Mouse (Mus musculus) frontal cortex, postnatal 25 days (tissue): ENCODE results near the gene Ube2l6.
"Not testable (repeated sequence)": the region's sequence is repeated elsewhere in the genome, so short reads cannot be mapped to it uniquely, and the experiment has no call there.

Experiments used
- DNase-seq, 2 experiments: peaks; one replicate each; pipeline ENCODE4 v3.0.0; 2022; ENCODE audit warnings: low spot score in 2 of 2

Gene Ube2l6

DNA sequence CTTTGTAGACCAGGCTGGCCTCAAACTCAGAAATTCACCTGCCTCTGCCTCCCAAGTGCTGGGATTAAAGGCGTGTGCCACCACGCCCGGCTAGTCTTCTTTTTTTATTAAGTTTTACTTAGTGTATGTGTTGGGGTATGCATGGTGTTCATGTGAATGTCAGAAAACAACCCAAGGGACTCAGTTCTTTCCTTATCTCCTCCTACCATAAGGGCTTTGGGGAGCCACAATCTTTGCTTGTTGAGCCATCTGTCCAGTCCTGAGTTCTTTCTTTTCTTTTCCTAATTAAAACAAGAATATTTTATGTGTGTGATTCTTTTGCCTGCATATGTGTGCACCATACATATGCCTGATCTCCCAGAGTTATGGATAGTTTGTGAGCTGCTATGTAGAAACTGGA is 5.5 kb upstream of the Ube2l6 start:
- DNase-seq, result no peak

DNA sequence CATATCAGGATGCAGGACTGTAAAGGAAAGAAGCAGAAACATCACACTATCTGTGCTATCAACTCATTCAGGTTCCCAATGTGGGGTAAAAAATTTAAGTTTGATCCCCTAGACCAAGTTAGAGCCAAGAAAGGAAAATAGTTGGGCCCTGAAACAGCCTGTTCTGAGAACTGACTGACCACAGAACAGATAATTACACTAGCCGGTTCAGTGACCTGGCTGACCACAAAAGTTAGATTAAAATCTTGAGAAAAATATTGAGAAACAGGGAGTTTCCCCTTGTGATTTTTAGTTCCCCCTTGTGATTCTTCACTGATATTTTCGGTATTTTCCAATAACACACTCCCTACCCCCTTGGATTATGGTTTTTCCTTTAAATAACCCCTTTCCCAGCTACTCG is 4.8 kb upstream of the Ube2l6 start:
- no peak for DNase-seq

DNA sequence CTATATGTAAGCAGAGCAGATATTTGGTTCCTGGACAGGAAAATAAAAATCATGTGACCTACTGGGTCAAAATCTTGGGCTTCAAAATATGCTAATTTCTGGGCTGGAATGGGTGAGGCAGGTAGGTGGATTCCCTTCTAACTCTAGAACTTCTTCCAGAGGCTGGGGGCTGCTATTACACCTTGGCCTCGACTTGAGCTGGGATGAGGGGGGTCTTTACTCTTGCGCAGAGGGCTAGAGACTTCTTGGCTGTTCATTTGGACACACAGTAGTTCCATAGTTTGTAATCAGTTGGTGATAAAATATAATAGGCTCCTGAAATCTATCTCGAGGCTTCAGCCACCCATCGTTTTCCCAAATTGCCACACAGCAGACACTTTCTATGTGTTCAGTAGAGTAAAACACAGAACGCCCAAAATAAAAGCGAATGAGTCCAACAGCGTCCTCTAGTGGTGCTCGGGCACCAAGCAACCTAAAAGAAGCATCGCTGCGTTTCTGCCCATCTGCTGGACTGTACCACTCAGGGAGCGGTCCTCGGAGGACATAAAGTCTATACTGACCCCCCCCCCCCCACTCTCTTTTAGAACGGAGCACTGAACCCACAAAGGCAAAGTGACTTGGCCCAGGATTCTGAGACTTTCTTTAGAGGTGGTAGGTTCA is 665 bp upstream of the Ube2l6 start:
- DNase-seq, result peak; percentile 71 to 76

DNA sequence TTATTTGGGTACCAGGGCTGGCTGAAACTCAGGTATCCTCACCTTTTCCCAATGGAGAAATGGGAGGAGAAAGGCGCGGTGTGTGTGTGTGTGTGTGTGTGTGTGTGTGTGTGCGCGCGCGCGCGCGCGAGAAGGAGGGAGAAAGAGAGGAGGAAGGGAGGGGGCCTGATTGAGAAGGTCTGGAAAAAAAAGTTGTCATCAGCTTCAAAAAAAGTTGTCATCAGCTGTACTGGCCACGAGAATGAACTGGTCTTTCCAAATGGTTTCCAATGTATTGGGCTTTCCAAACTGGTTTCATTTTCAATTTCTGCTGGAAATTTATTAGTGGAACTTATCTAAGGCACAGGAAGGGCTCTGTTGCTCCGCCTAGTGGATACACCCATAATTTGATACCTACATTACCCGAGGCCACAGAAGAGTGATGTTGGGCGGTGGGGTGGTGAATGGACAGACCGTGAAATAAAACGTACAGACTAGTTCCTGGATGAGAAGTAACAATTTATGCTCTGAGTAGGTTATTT is 473 bp downstream of the Ube2l6 start:
- peak; percentile 17 to 47 for DNase-seq

DNA sequence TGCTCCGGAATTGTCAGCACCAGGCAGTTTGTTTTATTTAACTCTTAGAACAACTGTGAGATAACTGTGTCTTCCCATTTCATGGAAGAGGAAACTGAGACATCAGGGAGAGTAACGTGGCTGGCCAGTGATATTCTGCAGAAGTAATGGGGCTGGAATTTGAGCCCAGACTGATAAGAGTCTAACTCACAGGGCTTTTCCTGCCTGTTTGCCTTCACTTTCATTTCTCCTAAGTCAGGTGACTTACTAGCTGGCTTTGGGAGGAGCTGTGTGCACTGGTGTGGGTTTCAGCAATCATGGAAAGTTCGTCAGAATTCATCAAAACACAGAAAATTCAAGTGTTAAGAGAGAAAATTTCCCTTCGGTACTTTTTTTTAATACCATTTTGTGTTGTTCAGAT is 1.7 kb downstream of the Ube2l6 start:
- no peak for DNase-seq

DNA sequence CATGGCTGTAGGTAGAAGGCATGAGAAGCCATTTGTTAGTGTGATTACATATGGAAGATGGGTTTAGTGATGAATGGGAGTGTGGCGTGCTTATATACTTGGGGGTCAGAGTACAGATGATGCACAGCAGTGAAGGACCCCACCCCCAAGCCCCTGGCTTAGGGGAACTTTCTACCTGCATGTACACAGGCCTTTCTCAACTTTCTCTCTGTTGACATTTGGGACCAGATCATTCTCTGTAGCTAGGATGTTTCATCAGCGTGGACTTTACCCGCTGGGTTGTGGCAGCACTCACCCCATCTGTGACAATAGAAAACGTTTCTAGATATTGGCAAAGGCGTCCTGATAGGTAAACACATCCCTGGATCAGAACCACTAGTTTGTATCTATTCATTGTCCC is 2.6 kb downstream of the Ube2l6 start:
- not testable (repeated sequence) for DNase-seq

DNA sequence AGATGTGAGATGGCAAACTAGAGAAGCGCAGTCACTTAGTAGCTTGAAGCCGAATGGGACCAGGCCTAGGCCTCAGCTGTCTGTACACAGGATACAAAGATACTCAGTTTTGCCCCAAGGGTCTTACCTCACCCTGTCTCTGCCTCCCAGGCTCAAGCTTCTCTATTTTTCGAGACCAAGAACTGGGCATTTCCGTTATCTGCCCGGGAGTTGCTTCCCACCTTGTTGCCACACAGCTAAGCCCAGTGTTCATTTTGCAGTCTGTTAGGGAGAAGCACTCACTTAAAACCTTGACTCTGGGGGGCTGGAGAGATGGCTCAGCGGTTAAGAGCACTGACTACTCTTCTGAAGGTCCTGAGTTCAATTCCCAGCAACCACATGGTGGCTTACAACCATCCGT is 5.3 kb downstream of the Ube2l6 start:
- DNase-seq, result no peak

DNA sequence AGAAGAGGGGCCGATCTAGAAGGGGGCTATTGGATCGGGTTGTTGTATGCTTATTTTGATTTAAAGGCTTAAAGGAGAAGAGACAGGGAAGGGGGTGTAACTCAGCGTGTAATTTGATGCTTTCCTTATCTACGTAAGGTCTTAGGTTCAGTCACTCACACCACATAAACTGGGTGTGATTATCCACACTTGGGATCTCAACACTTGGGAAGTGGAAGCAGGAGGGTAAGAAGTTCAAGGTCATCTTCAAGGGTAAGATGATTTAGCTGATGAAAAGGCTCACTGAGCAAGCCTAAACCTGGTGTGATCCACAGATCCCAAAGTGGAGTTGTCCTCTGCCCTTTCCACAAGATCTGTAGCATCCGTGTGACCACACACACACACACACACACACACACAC is 7.9 kb downstream of the Ube2l6 start:
- no peak for DNase-seq

DNA sequence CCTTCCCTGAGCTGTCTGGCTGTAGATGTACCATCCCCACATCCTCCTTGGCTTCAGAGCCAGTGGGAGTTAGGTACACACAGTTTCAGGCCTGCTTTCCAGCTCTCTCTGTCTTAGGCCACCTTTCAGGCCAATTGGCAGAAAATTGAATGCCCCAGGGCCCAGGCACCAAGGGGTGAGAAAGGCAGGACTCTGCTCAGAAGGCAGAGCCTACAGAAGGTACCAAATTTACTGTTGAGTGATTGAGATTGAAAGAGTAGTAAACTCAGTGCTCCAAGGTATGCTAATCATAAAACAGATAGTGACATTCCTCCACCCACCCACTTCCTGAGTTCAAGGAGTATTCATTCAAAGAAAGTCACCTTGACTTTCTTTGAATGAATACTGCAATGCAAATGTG is 10.7 kb downstream of the Ube2l6 start:
- no peak for DNase-seq

DNA sequence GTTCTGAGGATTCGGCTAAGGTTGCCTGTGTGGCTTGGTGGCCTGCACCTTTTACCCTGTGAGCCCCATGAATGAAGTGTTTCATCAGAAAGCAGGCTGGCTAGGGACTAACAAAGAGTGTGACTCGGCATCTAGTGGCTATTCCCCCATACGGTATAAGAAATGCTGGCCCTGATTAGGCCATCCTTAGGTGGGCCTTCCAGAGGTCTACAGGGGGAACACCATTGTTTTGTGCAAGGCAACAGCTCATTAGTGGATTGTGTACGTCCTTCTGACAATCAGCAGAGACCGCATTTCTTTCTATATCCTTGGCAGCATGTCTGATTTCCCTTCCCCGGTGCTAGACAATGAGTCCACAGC is 11.9 kb downstream of the Ube2l6 start:
- DNase-seq, result no peak

DNA sequence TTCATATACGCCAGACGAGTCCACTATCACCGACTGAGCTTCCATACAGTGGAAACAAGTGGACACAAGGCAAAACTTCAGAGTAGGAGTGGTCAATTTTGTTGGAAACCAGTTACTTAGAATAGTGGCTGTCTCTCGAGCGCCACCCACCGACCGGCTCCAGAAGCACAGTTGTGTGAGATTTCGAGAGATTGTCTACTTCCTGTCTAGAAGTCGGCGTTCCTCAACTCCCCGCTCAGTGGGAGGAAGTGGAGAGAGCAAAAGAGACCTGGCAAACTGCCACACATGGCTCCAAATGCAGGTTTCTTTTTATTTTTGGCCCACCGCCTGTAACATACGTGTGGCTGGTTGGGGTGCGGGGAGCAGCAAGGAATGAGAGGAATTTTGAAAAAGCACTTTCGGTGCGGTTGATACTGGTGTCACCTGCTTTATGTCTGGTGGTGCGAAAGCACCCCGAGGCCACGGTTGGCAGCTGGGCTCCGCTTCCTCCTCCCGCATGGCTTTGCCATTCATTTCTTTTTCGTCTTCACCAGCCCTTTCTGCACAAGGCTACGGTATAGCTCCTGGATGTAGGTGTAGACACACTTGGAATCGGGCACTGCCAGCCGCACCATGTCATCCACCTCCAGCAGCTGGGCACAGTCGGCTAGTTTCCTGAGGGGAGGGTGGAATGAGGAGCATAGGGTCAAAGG is 12.4 kb downstream of the Ube2l6 start:
- DNase-seq, result peak; percentile 78 to 83

DNA sequence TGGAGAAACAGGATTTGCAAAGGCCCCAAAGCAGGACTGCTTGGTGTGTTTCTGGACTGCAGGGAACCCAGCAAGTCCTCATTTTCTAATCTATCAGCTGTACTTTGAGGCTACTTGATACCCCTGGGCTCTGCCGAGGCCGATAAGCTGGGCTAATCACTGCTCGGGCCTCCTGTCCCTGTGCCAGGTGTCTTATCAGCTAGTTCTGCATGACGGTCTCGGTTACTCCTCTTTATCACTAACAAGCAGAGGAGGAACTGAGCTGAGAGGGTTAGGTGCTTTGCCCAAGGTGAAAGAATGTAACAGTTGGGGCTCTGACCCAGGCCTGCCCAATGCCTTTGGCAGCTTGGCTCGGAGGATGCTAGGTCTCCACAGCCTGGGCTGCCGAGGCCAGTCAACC is 13.3 kb downstream of the Ube2l6 start:
- no peak for DNase-seq

DNA sequence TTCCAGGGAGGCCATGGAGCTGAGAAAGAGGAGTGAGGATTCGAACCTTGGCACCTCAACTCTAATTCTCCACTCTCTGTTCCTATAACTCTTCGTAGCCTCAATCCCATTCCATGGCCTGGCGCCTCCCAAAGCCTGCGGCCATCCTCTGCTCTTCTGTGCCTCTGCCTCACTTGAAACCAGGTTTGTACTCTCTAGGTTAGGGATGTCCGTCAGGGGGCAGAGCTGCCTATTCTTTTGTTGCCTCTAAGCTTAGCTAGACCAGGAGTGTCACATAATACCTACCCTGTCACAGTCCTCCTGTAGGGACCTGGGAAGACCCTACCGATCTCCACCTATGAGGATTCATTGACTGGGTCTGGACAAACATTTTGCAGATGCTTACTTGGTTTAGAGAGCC is 14.0 kb downstream of the Ube2l6 start:
- no peak for DNase-seq

DNA sequence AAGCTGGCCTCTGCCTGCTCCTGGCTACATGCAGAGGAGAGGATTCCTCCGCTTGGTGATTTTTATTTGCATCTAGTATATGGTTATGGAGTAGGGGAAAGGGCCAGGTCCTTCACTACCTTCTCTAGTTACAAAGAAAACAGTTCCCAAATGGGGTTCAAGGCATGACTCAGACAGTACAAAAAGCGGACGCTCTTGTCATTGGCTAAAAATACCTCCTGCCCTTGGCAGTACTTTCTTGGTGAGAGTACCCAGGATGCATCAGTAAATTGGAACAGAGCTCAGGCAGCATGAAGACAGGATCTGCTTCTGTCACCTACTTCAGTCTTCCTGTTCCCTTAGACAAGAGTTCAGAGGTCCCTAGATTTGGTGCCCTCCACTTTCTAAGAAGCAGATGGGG is 21.2 kb downstream of the Ube2l6 start:
- no peak for DNase-seq

DNA sequence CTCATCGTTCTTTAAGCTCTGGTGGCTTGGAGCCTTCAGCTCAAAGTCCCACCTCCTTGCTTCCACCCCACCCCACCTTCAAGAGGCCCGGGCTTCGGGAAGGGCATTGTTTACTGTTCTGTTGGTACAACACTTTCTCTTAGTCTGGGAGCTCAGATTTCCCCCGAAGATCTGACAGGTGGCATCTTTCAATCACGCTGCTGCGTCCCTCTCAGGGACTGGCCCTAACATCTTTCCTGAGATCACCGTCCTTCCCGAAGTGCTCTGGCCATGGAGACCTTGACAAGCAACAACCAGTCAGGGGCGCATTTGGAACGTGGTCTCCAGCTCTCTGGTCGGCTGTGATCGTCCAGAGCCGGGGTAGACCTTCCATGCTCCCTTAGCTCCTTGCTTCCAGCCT is 23.9 kb downstream of the Ube2l6 start, which contains the start of gene Smtnl1:
Gene Smtnl1 (minus strand): TSS at position 101 of the 400 bp plus-strand sequence.
- DNase-seq, result no peak

DNA sequence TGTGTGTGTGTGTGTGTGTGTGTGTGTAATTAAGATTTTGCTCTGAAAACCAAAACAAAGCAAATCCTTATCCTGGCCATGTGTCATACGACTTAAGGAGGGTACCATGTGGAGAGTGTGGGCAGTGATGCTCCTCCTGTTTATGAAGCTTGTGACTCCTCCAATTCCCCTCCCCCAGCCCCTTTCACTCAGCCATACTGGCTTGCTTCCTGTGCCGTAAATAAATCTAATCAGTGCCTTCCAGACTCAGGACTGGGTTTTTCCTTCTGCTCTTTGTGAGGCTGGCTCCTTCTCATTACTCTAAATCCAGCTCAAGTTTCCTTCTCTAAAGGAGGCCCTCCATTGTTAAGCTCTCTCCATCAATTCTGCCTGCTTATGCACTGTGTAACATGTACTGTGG is 24.6 kb downstream of the Ube2l6 start:
- no peak for DNase-seq

DNA sequence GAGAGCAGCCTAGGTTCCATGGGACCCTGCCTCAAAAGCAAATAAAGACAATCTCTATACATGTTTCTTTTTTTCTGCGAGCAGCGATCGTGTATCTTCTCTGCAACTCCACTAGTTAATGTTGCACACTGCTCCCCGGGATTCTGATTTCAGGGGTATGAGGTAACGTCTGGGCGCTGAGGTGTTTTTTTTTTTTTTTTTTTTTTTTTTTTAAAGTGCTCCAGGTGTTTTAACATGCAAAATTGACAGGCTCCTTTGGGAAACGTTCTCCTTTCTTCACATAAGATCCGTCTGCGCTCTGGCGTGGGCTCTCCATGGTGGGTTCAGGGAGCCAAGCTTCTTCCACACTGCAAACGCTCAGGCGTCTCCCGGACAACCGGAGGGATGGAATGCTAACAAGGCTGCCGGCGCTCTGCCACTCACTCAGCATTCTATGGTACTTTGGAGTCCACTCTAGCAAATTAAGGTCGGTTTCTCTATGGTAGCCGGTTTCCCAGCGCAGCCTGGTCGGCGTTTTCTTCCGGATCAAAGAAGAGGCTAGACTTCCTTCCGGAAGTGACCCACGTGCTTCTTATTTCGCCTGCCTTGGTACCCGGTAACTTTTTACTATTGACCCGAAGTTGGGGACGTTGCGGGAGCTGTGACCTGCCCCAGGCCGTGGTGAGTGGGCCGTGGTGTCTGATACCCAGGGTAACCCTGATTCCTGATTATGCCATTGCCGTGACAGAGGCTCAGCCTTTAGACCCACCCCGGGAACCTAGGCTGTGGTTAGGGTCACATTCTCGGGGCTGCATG is 28.1 kb downstream of the Ube2l6 start, which contains the start of gene Timm10:
Gene Timm10 (plus strand): TSS at position 510 of the 795 bp plus-strand sequence.
- peak; percentile 69 to 82 for DNase-seq

DNA sequence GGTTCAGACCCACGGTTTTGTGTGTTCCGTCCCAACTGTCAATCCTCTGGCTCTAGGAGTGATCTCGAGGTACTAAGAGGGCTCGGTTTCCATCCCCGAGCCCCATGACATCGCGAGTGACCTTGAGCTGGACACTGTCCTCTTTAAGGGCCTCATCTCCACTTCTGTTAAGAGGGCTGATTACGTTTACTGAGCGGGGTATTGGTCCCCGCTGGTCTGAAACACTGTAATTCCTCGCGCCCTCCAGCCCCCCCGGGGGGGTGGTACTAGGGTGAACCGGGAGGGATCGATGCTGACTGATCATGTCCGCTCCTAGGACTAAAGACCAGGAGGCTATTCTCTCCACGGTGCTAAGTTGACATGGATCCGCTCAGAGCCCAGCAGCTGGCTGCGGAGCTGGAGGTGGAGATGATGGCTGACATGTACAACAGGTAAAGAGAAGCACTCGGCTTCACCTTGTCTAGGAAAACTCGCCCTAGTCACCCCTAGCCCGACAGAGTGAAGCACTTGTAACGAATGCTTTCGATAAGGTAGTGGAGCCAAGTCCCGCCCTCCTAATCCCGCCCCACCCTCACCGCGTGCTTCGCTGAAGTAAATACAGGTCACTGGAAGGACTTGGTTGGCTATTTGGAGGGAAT is 28.8 kb downstream of the Ube2l6 start:
- DNase-seq, result no peak

DNA sequence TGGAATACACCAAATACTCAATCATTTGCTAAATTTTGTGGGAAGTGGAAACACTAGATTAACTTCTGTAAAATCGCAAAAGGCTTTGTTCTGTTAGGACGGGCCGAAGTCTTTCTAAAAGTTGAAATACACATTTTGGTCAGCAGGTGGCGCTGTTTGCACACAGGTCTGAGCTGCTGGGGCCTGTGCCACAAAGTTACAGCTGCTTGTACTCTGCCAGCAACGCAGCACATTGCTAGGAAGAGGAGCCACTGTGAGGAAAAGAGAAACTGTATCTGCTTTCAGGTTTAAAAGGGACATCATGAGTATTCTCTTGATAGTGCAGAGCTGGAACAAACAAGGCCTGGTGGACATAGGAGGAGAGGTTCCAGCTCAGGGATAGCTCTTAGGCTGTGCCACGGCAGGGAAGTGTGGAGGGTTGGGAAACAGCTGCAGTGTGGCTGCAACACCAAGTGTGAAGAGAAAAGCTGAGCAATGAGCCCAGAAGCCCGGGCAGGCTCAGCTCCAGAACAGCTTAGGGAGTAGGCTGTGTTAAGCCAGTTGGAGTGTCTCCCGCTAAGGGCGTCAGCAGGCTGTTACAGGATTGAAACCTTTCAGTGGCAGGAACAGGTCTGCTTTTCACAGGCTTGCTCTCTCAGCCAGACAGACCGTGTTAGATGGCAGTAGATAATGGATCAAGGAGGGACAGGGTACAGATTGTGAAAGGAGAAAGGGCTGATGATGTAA is 33.2 kb downstream of the Ube2l6 start:
- peak; percentile 70 to 85 for DNase-seq

DNA sequence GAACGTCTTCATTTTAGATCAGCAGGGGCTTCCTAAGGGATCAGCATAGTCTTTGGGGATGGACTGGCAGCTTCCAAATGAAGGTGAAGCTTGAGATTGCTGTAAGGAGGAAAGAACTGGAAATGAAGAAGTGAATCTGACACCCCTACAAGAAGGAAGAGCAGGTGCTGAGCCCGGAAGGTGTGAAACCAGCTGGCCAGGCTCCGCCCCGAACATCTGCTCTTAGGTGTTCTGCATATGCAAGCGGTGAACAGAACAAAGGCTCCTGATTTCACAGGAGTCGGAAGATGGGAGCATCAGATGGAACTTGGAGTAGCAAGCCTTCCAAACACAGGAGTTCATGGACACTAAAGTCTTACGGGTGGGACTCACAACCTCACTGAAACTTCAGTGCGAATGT is 38.5 kb downstream of the Ube2l6 start:
- no peak for DNase-seq

DNA sequence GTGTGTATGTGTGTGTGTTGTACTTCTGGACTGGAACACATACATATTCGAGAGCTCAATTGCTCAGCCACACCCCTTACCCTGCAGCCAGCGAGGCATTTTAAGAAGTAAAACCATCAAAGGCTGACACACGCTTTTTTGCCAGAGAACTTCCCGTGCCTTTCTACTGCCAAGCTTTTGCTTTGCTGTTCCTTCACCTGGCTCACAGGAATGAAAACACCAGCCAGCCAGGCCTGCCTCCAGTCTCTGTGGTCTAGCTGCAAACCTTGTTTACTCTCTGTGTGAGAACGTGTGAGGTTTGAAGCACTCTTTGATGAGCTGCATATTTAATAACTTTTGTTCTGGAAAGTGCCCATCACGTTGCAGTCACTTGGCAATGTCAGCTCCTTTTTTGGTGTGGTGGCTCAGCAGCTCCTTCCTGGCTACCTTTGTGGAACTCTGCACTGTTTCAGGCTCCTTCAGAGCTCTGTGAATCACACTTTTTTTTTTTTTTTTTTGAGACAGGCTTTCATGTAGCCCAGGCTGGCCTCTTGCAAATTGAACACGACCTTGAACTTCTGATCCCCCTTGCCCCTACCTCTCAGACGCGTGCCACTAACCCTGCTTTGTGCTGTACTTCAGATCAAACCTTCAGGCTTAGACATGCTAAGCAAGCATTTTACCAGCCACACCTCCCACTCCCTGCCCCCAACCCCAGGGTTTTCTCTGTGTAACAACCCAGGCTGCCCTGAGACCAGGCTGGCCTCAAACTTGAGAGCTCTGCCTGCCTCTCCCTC is 39.4 kb downstream of the Ube2l6 start:
- no peak for DNase-seq
